Mouse (Mus musculus): ENCODE results near the gene Tec. TPM values are rescaled to one million over a fixed set of nuclear protein-coding genes. Genes with fewer than 3 reads are reported as not detected.

Tec gene
- polyA plus RNA-seq, 1 experiment from 2014 or later: 2.9 TPM

DNA sequence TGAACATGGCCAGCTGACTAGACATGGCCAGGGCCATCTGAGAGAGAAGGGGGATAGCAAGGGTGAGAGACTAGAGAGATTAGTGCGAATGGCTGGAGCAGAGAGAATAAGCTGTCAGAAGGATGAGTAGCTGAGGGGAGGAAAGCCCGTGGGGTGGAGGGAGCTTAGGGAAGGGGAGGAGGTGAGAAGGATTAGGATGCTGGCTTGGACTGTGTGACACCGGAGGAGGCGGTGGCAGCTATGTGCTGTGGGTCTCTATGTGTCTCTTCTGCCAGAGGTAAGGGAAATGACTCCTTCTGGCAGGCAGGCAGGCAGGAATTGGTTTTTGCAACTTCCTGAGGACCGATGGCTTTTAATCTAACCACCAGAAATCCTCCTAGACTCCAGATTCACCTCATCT lies 11.5 kb upstream of the Tec start:
- Histone ChIP-seq H3K36me3 (ENCODE audit: control insufficient read depth, insufficient read depth) (no peaks in the 10 kb centered on the region), H3K9ac (replicated peaks; ENCODE audit: low read depth, low read length) (no peak overlapping the region), H3K4me3 (replicated peaks; ENCODE audit: low read length) (no peak overlapping the region), H3K4me1 (replicated peaks; ENCODE audit: control insufficient read depth, insufficient read depth, low read length) (peaks cover 3% of the 10 kb centered on the region; the same call in 1 of the 2 replicates), H3K27me3 (replicated peaks; ENCODE audit: control insufficient read depth, insufficient read depth, low read length) (no peaks in the 10 kb centered on the region), H3K27ac (ENCODE audit: low read length) (no peak overlapping the region), H3K4me2 (ENCODE audit: low read length) (no peak overlapping the region), H3K9me3 (ENCODE audit: control insufficient read depth, low read length) (no peaks in the 10 kb centered on the region)
- no peak for ATAC-seq
- 30% methylated on average over 5 of the region's 5 CpGs for WGBS

DNA sequence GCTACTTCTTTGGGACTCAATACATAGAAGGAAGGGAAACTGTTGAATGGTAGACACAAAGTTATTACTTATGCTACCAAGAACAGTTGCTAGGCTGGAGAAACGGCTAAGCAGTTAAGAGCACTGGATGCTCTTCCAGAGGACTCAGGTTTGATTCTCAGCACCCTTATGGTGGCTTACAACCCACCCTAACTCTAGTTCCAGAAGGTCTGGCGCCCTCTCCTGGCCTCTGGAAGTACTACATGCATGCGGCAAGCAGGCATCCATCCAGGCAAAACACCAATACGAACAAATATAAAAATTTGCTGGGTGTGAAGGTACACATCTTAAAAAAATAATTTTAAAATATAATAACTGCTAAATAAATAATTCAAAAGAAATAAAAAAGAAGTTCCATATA lies 2.8 kb upstream of the Tec start:
- H3K4me2 ChIP-seq (ENCODE audit: low read length): no peak overlapping the region
- no peaks in the 10 kb centered on the region for H3K36me3 ChIP-seq (ENCODE audit: control insufficient read depth, insufficient read depth)
- H3K4me1 ChIP-seq (replicated peaks; ENCODE audit: control insufficient read depth, insufficient read depth, low read length): peaks cover 10% of the 10 kb centered on the region
- H3K4me3 ChIP-seq (replicated peaks; ENCODE audit: low read length): no peak overlapping the region
- H3K9me3 ChIP-seq (ENCODE audit: control insufficient read depth, low read length): no peaks in the 10 kb centered on the region
- 79% methylated on average over 4 of the region's 4 CpGs for WGBS
- no peak overlapping the region for H3K27ac ChIP-seq (ENCODE audit: low read length)
- no peak for ATAC-seq
- H3K9ac ChIP-seq (replicated peaks; ENCODE audit: low read depth, low read length): no peak overlapping the region
- H3K27me3 ChIP-seq (replicated peaks; ENCODE audit: control insufficient read depth, insufficient read depth, low read length): 0 out of 2 replicates have a peak, but pooled peaks cover 6% of the 10 kb centered on the region

DNA sequence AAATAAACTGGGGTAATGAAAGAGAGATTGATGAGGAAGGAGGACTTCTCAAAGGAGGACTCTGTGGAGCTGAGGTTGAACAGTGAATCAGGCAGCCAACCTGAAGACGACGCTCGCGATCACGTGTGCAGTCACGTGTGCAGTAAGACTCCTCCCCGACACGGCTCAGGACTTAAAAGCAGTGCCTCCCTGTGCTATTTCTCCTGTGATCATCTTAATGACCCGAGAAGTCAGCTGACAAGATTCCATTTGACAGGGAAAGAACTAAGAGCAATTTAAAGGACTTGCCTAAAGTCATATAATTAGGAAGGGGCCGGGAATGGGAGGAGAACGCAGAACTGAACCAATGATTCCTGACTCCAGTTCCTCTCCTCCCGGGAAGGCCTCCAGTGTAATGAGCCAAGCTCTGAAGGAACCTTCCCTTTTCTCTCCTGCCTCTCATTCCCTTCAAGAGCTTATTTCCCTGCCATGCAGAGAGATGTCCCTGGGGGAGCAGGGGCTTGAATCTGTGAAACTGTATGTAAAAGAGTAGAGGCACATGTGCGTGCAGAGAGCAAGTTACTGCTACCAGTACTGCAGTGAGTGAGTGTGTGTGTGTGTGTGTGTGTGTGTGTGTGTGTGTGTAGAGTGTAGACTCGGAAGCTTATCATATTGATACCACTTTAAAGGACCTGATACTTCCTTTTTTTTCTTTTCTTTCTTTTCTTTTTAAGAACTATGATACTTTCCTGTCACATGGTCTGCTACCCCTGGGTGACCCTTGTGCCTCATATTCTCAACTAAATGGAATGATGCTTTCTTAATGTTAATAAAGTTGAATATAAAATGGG lies 1.7 kb upstream of the Tec start:
- Histone ChIP-seq H3K9me3 (ENCODE audit: control insufficient read depth, low read length) (no peaks in the 10 kb centered on the region), H3K4me1 (replicated peaks; ENCODE audit: control insufficient read depth, insufficient read depth, low read length) (peaks cover 8% of the 10 kb centered on the region), H3K9ac (replicated peaks; ENCODE audit: low read depth, low read length) (no peak overlapping the region), H3K4me2 (ENCODE audit: low read length) (no peak overlapping the region), H3K27ac (ENCODE audit: low read length) (no peak overlapping the region), H3K4me3 (replicated peaks; ENCODE audit: low read length) (no peak overlapping the region), H3K27me3 (replicated peaks; ENCODE audit: control insufficient read depth, insufficient read depth, low read length) (0 out of 2 replicates have a peak, but pooled peaks cover 6% of the 10 kb centered on the region), H3K36me3 (ENCODE audit: control insufficient read depth, insufficient read depth) (no peaks in the 10 kb centered on the region)
- ATAC-seq: no peak
- 82% methylated on average over 14 of the region's 14 CpGs for WGBS

DNA sequence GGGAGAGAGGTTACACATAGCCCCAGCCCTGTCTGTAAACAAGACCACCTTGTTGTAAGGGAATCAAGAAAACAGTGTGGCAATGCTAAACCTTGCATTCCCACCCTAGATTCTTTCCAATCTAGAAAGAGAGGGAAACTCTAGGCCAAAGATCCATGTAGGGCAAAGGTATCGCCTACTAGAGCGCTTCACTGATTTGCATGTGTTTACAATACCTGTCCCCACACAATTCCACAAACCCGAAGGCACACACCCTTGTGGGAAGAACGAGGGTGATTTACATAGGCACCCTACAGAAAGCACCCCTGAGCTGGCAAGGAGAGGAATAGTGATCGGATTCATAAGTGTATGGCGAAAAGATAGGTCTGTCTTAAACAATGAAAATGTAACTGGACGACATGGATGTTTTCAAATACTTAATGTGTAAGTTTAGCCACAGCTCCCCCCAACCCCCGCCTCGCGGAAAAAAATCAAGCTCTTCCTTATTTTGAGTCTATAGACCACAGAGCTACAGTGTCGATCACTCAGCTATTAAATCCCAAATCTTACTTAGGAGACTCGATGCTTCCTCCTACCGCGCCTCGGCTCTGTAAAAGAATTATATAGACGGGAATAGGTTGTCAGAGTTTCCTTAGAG lies 1.1 kb downstream of the Tec start:
- H3K27ac ChIP-seq (ENCODE audit: low read length): no peak overlapping the region
- no peaks in the 10 kb centered on the region for H3K9me3 ChIP-seq (ENCODE audit: control insufficient read depth, low read length)
- H3K4me2 ChIP-seq (ENCODE audit: low read length): no peak overlapping the region
- WGBS: 26% methylated on average over 16 of the region's 16 CpGs
- no peak overlapping the region for H3K4me3 ChIP-seq (replicated peaks; ENCODE audit: low read length)
- ATAC-seq: no peak
- no peaks in the 10 kb centered on the region for H3K36me3 ChIP-seq (ENCODE audit: control insufficient read depth, insufficient read depth)
- H3K27me3 ChIP-seq (replicated peaks; ENCODE audit: control insufficient read depth, insufficient read depth, low read length): 0 out of 2 replicates have a peak, but pooled peaks cover 6% of the 10 kb centered on the region
- peaks cover 8% of the 10 kb centered on the region for H3K4me1 ChIP-seq (replicated peaks; ENCODE audit: control insufficient read depth, insufficient read depth, low read length)
- H3K9ac ChIP-seq (replicated peaks; ENCODE audit: low read depth, low read length): no peak overlapping the region

DNA sequence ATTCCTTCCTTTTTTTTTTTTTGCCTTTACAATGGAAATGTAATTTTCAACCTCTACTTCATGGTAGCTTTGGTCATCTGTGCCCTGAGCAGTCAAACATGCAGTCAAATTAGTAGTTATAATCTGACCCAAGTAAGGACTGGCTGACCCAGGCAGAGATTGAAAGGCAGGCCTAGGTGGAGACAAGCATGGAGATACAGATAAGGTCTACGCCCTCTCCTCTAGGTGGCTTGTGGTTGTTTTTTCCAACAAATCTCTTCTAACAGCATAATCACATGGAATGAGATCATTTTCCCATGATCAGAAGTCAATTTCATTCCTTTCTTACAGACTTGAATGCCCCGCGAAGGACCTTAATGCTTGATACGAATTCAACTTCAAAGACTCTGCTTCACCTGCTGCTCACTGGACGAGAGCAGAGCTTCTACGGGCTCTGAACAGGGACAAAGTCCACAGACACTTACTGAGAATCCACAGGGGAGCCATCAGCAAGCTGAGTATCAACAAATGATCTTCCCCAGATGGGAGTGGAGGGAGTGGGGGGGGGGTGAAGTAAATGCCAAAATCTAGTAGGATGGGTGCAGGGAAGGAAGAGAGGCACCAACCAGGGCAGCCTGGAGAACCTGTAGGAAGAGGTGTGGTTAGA lies 1.9 kb downstream of the Tec start:
- H3K4me1 ChIP-seq (replicated peaks; ENCODE audit: control insufficient read depth, insufficient read depth, low read length): peaks cover 8% of the 10 kb centered on the region
- H3K9me3 ChIP-seq (ENCODE audit: control insufficient read depth, low read length): no peaks in the 10 kb centered on the region
- no peak overlapping the region for H3K27ac ChIP-seq (ENCODE audit: low read length)
- H3K4me2 ChIP-seq (ENCODE audit: low read length): no peak overlapping the region
- H3K27me3 ChIP-seq (replicated peaks; ENCODE audit: control insufficient read depth, insufficient read depth, low read length): 0 out of 2 replicates have a peak, but pooled peaks cover 6% of the 10 kb centered on the region
- H3K4me3 ChIP-seq (replicated peaks; ENCODE audit: low read length): no peak overlapping the region
- ATAC-seq: no peak
- H3K36me3 ChIP-seq (ENCODE audit: control insufficient read depth, insufficient read depth): no peaks in the 10 kb centered on the region
- 67% methylated on average over 6 of the region's 6 CpGs for WGBS
- H3K9ac ChIP-seq (replicated peaks; ENCODE audit: low read depth, low read length): no peak overlapping the region

DNA sequence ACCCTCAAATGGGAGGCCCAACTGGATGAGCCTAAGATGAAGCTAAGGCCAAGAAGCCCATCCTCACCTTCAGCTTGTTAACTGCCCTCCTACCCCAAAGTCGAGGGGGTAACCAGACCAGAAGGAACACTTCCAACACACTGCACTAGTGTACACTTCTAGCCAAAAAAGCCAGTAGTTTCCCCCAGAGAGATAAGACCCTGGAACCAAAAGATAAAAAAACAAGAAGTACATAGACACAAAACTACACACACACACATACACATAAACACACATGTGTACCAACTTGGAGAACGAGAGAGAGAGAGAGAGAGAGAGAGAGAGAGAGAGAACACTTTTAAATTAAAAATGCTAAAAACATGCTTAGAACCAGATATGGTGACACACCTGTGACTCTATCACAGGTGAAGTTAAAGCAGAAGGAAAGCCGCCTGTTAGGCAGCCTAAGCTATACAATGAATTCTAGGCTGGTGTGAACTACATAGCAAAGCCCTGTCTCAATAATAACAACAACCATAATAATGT lies 3.6 kb downstream of the Tec start:
- Histone ChIP-seq H3K27me3 (replicated peaks; ENCODE audit: control insufficient read depth, insufficient read depth, low read length) (0 out of 2 replicates have a peak, but pooled peaks cover 6% of the 10 kb centered on the region), H3K27ac (ENCODE audit: low read length) (no peak overlapping the region), H3K4me2 (ENCODE audit: low read length) (no peak overlapping the region), H3K9me3 (ENCODE audit: control insufficient read depth, low read length) (no peaks in the 10 kb centered on the region), H3K4me1 (replicated peaks; ENCODE audit: control insufficient read depth, insufficient read depth, low read length) (peaks cover 8% of the 10 kb centered on the region), H3K9ac (replicated peaks; ENCODE audit: low read depth, low read length) (no peak overlapping the region), H3K4me3 (replicated peaks; ENCODE audit: low read length) (no peak overlapping the region), H3K36me3 (ENCODE audit: control insufficient read depth, insufficient read depth) (no peaks in the 10 kb centered on the region)
- WGBS: 84% methylated on average over 3 of the region's 3 CpGs
- no peak for ATAC-seq

DNA sequence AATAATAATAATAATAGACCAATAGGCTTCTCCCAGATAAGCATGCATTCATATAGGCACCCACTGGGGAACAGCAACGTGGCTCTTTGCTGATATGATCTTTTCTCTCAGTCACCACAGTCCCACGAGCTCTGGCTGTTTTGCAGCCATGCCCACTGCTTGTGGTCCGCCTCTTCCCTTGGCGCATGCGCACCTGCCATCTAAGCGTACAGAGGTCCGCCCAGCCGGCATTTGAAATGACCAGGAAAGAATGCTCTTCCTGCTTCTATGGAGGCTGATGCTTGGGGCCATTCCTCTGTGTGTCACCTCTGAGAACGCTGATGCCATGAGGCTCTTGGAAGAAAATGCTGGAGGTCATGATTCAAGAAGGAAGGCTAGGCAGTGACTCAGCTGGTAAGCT lies 5.1 kb downstream of the Tec start:
- H3K9ac ChIP-seq (replicated peaks; ENCODE audit: low read depth, low read length): no peak overlapping the region
- H3K4me1 ChIP-seq (replicated peaks; ENCODE audit: control insufficient read depth, insufficient read depth, low read length): peaks cover 5% of the 10 kb centered on the region
- no peak overlapping the region for H3K27ac ChIP-seq (ENCODE audit: low read length)
- H3K4me3 ChIP-seq (replicated peaks; ENCODE audit: low read length): no peak overlapping the region
- ATAC-seq: no peak
- H3K27me3 ChIP-seq (replicated peaks; ENCODE audit: control insufficient read depth, insufficient read depth, low read length): 0 out of 2 replicates have a peak, but pooled peaks cover 3% of the 10 kb centered on the region
- H3K4me2 ChIP-seq (ENCODE audit: low read length): no peak overlapping the region
- no peaks in the 10 kb centered on the region for H3K9me3 ChIP-seq (ENCODE audit: control insufficient read depth, low read length)
- H3K36me3 ChIP-seq (ENCODE audit: control insufficient read depth, insufficient read depth): no peaks in the 10 kb centered on the region
- 89% methylated on average over 9 of the region's 9 CpGs for WGBS

DNA sequence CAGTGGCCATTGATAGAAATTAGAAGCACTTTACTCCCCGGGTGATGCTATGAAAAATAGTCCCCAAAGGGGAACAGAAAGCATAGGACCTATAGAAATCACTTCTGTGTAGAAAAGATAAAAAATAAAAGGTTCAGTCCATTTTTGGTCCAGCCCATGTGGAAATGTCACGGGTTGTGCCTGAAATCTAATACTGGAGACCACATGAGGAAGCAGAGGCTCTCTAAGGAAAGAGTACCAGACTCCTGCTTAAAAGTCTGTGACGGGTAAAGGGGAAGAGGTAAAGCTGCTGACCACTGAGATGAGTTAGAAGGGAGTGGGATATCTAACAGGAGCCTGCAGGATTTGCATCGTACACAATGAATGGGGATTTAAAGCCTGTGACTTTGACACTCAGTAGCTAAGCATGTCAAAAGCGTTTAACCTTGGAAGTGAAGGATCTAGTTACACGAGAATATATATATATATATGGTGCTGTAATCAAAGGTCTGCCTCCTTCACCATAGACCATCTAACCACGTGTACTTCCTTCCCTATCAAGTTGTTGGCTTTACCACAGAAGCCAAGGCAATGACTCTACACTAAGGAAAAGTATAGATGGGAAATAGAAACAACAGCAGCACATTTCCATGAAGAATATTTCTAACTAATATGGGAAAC lies 6.4 kb downstream of the Tec start:
- Histone ChIP-seq H3K27ac (ENCODE audit: low read length) (no peak overlapping the region), H3K36me3 (ENCODE audit: control insufficient read depth, insufficient read depth) (no peaks in the 10 kb centered on the region), H3K27me3 (replicated peaks; ENCODE audit: control insufficient read depth, insufficient read depth, low read length) (no peaks in the 10 kb centered on the region), H3K9ac (replicated peaks; ENCODE audit: low read depth, low read length) (no peak overlapping the region), H3K9me3 (ENCODE audit: control insufficient read depth, low read length) (no peaks in the 10 kb centered on the region), H3K4me2 (ENCODE audit: low read length) (no peak overlapping the region), H3K4me1 (replicated peaks; ENCODE audit: control insufficient read depth, insufficient read depth, low read length) (no peaks in the 10 kb centered on the region), H3K4me3 (replicated peaks; ENCODE audit: low read length) (no peak overlapping the region)
- 82% methylated on average over 7 of the region's 7 CpGs for WGBS
- no peak for ATAC-seq

DNA sequence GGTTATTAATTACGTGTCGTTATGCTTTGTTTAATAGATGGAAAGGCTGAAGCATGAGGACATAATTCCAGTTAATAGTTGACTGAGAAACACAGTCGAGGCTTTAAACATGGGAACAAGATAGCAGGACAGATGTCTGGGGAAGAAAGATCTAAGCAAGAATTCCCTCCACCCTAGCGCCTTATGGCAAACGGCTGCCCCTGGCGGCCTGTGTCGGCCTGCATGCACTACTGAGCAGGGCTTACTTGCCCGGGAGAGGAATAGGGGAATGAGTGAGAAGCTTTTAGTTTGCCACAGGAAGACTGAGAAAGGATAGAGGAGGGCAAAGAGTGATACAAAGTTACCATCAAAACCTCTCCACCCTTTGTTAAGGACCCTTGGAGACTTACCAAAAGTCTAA lies 7.4 kb downstream of the Tec start:
- no peak overlapping the region for H3K27ac ChIP-seq (ENCODE audit: low read length)
- WGBS: 76% methylated on average over 8 of the region's 8 CpGs
- H3K9me3 ChIP-seq (ENCODE audit: control insufficient read depth, low read length): no peaks in the 10 kb centered on the region
- H3K4me2 ChIP-seq (ENCODE audit: low read length): no peak overlapping the region
- H3K4me3 ChIP-seq (replicated peaks; ENCODE audit: low read length): no peak overlapping the region
- peaks cover 3% of the 10 kb centered on the region; the same call in 1 of the 2 replicates for H3K4me1 ChIP-seq (replicated peaks; ENCODE audit: control insufficient read depth, insufficient read depth, low read length)
- H3K36me3 ChIP-seq (ENCODE audit: control insufficient read depth, insufficient read depth): no peaks in the 10 kb centered on the region
- no peaks in the 10 kb centered on the region for H3K27me3 ChIP-seq (replicated peaks; ENCODE audit: control insufficient read depth, insufficient read depth, low read length)
- ATAC-seq: no peak
- no peak overlapping the region for H3K9ac ChIP-seq (replicated peaks; ENCODE audit: low read depth, low read length)
